Mouse (Mus musculus) midbrain, embryonic 16.5 days (tissue): Measurements from ENCODE around the gene AL607142.1. TPM values are rescaled to one million over a fixed set of nuclear protein-coding genes. Genes with fewer than 3 reads are reported as not detected.

Experiments
- ATAC-seq: fragments of 200-750 bp; cut with Nextera tagmentation; 2 replicates; pipeline ENCODE4 v1.8.0; 2017; ENCODE audit warnings: moderate TSS enrichment
- H3K27ac ChIP-seq: fragments of 300-500 bp; sonication (generic); 2 replicates; pipeline ENCODE4 v1.5.1; 2014; ENCODE audit warnings: mild to moderate bottlenecking, low read length, mixed read lengths
- H3K27me3 ChIP-seq: fragments of 300-500 bp; sonication (generic); 2 replicates; pipeline ENCODE4 v1.6.1; 2014; ENCODE audit warnings: low read depth, low read length, mixed read lengths; ENCODE audit not compliant: control insufficient read depth, insufficient read depth
- H3K36me3 ChIP-seq: fragments of 300-500 bp; sonication (generic); 2 replicates; pipeline ENCODE4 v1.6.1; 2014; ENCODE audit warnings: mild to moderate bottlenecking, low read length, moderate library complexity, mixed read lengths; ENCODE audit not compliant: control insufficient read depth, insufficient read depth
- H3K4me1 ChIP-seq: fragments of 300-500 bp; sonication (generic); 2 replicates; pipeline ENCODE4 v1.6.1; 2014; ENCODE audit warnings: mild to moderate bottlenecking, low read length, mixed read lengths; ENCODE audit not compliant: control insufficient read depth, insufficient read depth
- H3K4me2 ChIP-seq: fragments of 300-500 bp; sonication (generic); 2 replicates; pipeline ENCODE4 v1.6.1; 2014; ENCODE audit warnings: mild to moderate bottlenecking, low read length, mixed read lengths
- H3K4me3 ChIP-seq: fragments of 300-500 bp; sonication (generic); 2 replicates; pipeline ENCODE4 v1.5.1; 2014; ENCODE audit warnings: low read depth, mild to moderate bottlenecking, low read length, moderate library complexity, mixed read lengths
- H3K9ac ChIP-seq: fragments of 300-500 bp; sonication (generic); 2 replicates; pipeline ENCODE4 v1.6.1; 2014; ENCODE audit warnings: low read depth, low read length, mixed read lengths
- H3K9me3 ChIP-seq: fragments of 300-500 bp; sonication (generic); replicated peaks from 2 replicates; pipeline ENCODE4 v1.6.1; 2014; ENCODE audit warnings: mild to moderate bottlenecking, low read length, mixed read lengths; ENCODE audit not compliant: control insufficient read depth, poor library complexity, severe bottlenecking
- WGBS: fragments of 180-500 bp; shearing (Covaris S2); extraction: QIAGEN DNeasy Blood & Tissue Kit; methylation state at CpG from one replicate; pipeline ENCODE4 v1.1.7; 2014; 5-methylcytosine and 5-hydroxymethylcytosine counted together
- polyA plus RNA-seq: library from polyadenylated mRNA; unstranded; fragments of >200 nt; fragmentation: Nextera tagmentation; extraction: Ambion mirVana; gene quantifications from 2 replicates; pipeline ENCODE4 v1.2.1, GENCODE M21; 2015

The AL607142.1 gene
- polyA plus RNA-seq, 1 experiment from 2014 or later = not detected

DNA sequence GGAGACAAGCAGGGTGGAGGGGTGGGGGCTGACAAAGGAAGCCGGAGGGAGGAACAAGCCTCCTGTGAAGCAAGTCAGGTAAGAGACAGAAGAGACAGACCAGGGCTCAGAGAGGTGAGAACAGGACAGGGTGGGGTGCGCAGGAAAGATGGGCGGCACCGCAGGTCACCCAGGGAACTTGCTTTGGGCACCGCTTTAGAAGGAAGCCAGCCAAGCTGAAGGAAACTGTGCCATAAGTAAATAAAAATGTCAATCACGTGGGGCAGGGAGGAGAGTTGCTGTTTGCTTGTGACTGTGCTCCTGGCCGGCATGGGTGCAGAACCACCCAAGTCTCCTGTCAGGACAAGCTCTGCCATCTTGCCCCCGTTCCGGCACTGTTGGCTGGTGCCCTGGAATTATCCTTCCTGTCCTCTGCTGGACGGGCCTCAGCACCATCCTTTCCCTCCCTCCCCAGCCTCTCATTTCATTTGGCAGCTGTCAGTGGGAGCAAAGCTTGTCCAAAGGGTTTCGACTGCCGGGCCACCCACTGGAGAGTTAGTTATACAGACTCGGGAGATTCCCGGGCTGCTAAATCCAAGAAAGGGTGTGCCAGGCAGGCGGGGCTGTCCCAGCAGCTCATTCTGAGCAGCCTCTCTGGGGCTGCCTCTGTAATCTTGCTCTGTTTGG lies 7.2 kb downstream of the AL607142.1 start:
- WGBS = 56% methylated on average over 15 of the region's 15 CpGs
- ATAC-seq = no peak
- no peak overlapping the region for H3K27ac ChIP-seq
- H3K4me1 ChIP-seq = no peaks in the 10 kb centered on the region; the same call in 1 of the 2 replicates
- H3K27me3 ChIP-seq = no peaks in the 10 kb centered on the region
- H3K9me3 ChIP-seq = no peaks in the 10 kb centered on the region
- no peak overlapping the region for H3K4me3 ChIP-seq
- H3K9ac ChIP-seq = no peak overlapping the region
- H3K36me3 ChIP-seq = no peaks in the 10 kb centered on the region
- H3K4me2 ChIP-seq = no peak overlapping the region

DNA sequence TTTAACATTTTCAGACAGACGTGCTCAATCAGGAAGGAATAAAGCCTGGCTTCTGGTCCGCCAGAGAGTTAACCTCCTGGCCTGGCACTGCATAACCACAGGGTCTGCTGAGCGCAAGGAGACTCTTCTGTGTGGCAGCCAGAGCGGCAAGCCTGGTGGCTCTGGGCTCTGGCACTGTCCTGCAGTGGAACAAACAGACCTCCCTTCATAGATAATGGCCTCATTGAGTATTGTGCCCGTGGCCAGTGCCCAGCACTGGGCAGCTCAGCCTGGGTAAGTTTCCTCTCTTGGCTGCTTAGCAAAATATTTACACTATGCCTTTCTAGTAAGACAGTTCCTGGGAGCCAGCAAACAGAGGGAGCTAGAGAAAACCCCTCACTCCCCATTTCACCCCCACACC lies 9.3 kb downstream of the AL607142.1 start:
- Histone ChIP-seq H3K27ac (peak overlapping the region; percentile 53), H3K4me3 (no peak overlapping the region), H3K4me2 (no peak overlapping the region), H3K9ac (no peak overlapping the region), H3K4me1 (no peaks in the 10 kb centered on the region; the same call in 1 of the 2 replicates), H3K27me3 (no peaks in the 10 kb centered on the region), H3K9me3 (no peaks in the 10 kb centered on the region), H3K36me3 (no peaks in the 10 kb centered on the region)
- peak; percentile 76 for ATAC-seq
- 59% methylated on average over 5 of the region's 5 CpGs for WGBS

DNA sequence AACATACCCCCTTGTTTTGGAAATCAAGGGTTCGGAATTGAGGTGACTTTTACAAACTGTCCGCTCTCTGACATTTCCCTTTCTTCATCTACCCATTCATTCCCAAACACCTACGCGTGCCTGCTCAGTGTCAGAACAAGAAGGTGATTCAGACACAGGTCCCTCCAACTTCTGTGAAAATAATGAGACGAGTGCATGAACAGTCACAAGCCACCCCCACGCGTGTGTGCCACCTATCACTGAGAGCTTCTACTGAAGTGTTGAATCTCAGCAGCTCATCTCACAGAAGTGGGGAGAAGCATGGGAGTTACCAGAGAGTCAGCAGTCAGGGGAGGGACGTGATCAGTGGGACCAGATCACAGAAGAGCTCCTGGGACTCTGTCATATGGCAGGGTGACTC lies 12.5 kb downstream of the AL607142.1 start:
- Histone ChIP-seq H3K4me1 (no peaks in the 10 kb centered on the region; the same call in 1 of the 2 replicates), H3K9me3 (no peaks in the 10 kb centered on the region), H3K27ac (no peak overlapping the region), H3K4me2 (no peak overlapping the region), H3K9ac (no peak overlapping the region), H3K27me3 (no peaks in the 10 kb centered on the region), H3K4me3 (no peak overlapping the region), H3K36me3 (no peaks in the 10 kb centered on the region)
- no peak for ATAC-seq
- 83% methylated on average over 8 of the region's 8 CpGs for WGBS

DNA sequence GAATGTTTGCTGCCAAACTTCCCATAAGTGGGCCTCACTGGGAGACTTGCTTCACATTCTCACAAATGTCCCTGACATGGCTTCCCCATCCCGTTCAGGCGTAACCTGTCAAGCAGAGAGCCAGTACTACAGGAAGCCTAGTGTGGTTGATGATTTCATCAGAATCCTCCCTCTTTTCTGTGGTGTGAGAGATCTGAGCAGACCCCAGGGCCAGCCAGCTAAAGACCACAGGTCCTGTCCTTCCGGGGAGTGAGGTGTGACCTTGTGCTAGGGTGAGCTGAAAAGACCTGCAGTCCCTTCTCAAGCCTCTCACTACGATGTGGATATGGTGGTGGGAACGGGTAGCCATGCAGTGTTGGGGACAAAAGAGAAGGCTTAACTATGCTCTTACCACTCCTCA lies 17.7 kb downstream of the AL607142.1 start:
- Histone ChIP-seq H3K27ac (no peak overlapping the region), H3K4me2 (no peak overlapping the region), H3K9me3 (no peaks in the 10 kb centered on the region), H3K9ac (no peak overlapping the region), H3K4me1 (no peaks in the 10 kb centered on the region), H3K36me3 (no peaks in the 10 kb centered on the region), H3K4me3 (no peak overlapping the region), H3K27me3 (no peaks in the 10 kb centered on the region)
- ATAC-seq = no peak
- WGBS = 88% methylated on average over 5 of the region's 5 CpGs

DNA sequence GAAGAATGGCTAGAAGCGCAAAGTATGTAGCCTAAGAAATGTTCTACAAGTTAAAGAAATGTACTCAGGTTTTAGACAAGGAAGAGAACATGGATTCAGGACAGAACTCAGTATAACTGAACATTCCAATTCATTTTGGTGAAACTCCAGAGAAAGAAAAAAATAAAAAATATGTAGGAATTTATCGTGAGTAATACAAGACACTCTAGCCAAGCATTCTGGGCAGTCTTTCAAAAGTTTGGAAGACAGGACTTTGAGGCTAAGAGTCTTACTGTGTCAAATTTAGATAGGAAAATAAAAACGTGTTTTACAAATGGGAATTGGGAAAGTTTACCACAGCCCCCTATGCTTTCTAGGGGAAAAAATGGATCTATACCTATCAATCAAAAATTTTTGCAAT lies 18.9 kb downstream of the AL607142.1 start:
- WGBS = 90% methylated on average over 3 of the region's 3 CpGs
- H3K9ac ChIP-seq = no peak overlapping the region
- no peaks in the 10 kb centered on the region for H3K36me3 ChIP-seq
- no peaks in the 10 kb centered on the region for H3K4me1 ChIP-seq
- no peak overlapping the region for H3K4me3 ChIP-seq
- no peaks in the 10 kb centered on the region for H3K27me3 ChIP-seq
- no peak overlapping the region for H3K4me2 ChIP-seq
- H3K27ac ChIP-seq = no peak overlapping the region
- H3K9me3 ChIP-seq = no peaks in the 10 kb centered on the region
- ATAC-seq = no peak

DNA sequence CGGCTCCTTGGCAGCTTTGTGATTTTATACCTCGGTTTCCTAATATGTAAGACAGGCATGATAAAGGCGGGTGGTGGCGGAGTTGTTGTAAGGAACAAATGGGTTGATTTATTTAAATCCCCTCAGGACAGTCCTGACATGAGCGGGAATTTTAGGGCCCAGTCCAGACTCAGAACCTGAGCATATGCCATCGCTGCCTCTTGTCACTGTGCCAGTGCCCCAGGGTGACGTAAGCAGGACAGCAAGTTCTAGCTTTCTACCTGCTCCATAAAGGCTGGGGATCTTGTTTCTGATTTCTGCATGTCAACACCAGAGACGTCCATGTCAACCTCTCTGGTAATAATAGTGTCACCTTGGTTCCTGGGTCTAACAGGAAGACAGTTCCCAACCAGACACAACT lies 24.7 kb downstream of the AL607142.1 start:
- WGBS = 86% methylated on average over 8 of the region's 8 CpGs
- no peak overlapping the region for H3K4me2 ChIP-seq
- no peaks in the 10 kb centered on the region for H3K27me3 ChIP-seq
- no peaks in the 10 kb centered on the region for H3K9me3 ChIP-seq
- no peak overlapping the region for H3K9ac ChIP-seq
- H3K36me3 ChIP-seq = peaks cover under 1% of the 10 kb centered on the region; the same call in 1 of the 2 replicates
- no peaks in the 10 kb centered on the region for H3K4me1 ChIP-seq
- no peak overlapping the region for H3K4me3 ChIP-seq
- no peak for ATAC-seq
- H3K27ac ChIP-seq = no peak overlapping the region

DNA sequence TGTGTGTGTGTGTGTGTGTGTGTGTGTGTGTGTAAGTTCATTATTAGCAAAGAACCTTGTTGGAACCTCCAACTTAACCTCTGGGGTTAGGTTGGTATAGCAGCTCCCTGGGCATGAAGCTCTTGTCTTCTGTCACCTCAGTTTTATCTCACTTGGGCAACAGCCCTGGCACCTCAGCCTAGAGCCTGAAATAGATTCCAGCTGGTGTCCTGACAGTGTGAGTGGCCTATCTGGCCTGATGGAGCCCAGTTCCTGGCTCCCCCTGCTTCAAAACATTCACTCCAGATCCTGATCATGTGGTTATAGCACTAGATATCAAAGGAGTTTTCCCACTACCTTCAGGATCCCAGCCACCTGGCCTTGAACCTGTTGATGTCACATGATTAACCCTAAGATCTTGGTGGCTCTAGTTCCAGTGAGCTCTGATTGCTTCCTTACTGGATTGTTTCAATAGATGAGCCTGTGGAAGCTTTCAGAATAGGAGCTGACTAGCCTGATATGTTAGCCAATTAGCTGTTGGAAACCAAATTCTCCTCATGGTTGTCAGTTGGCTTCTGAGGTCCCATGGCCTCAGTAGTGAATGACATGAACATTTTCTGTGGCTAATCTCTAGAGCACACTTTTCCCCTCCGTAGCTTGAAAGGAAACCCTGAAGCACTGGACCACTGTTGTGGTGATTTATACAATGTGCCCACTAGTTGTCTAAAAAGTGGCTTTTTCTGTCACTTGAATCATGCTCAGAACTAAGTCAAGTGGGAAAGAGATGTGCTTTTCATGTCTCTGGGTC lies 27.4 kb downstream of the AL607142.1 start:
- 86% methylated on average over 1 of the region's 1 CpGs for WGBS
- Histone ChIP-seq H3K36me3 (peaks cover 16% of the 10 kb centered on the region), H3K9me3 (no peaks in the 10 kb centered on the region), H3K4me3 (no peak overlapping the region), H3K4me1 (no peaks in the 10 kb centered on the region), H3K4me2 (no peak overlapping the region), H3K27ac (no peak overlapping the region), H3K27me3 (no peaks in the 10 kb centered on the region), H3K9ac (no peak overlapping the region)
- ATAC-seq = no peak

DNA sequence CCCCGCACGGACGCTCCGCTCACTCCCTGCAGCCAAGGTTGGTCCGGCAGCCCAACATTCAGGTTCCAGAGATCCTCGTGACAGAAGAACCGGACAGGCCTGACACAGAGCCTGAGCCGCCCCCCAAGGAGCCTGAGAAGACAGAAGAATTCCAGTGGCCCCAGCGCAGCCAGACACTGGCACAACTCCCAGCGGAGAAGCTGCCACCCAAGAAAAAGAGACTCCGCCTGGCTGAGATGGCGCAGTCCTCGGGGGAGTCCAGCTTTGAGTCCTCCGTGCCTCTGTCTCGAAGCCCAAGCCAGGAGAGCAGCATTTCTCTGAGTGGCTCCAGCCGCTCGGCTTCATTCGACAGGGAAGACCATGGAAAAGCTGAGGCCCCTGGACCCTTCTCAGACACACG lies 32.1 kb downstream of the AL607142.1 start:
- Histone ChIP-seq H3K9ac (no peak overlapping the region), H3K36me3 (peaks cover 43% of the 10 kb centered on the region), H3K27me3 (no peaks in the 10 kb centered on the region), H3K9me3 (peaks cover 14% of the 10 kb centered on the region; the same call in 1 of the 2 replicates), H3K4me2 (no peak overlapping the region), H3K4me3 (no peak overlapping the region), H3K4me1 (no peaks in the 10 kb centered on the region), H3K27ac (no peak overlapping the region)
- no peak for ATAC-seq
- 88% methylated on average over 19 of the region's 19 CpGs for WGBS

DNA sequence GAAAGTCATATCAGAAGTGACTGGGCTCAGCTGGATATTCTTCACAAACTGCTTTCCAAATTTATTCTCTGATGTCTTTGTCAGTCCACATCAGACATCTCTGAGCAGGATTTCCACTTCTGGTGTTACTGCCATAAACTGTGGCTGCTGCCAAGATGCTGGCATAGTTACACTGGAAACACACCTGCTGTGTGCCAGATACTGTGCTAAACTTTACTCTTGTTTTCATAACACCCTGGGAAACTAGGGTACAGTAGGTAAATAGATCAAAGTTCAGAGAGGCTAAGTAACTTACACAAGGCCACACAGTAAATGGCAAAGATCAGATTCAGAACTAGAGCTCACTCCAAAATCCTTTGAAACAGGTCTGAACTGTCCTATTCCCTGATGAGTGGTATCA lies 36.4 kb downstream of the AL607142.1 start:
- no peak overlapping the region for H3K4me2 ChIP-seq
- no peaks in the 10 kb centered on the region for H3K27me3 ChIP-seq
- no peak overlapping the region for H3K27ac ChIP-seq
- ATAC-seq = no peak
- no peak overlapping the region for H3K9ac ChIP-seq
- peaks cover 34% of the 10 kb centered on the region for H3K36me3 ChIP-seq
- no peaks in the 10 kb centered on the region for H3K4me1 ChIP-seq
- no peak overlapping the region for H3K4me3 ChIP-seq
- peaks cover 14% of the 10 kb centered on the region; the same call in 1 of the 2 replicates for H3K9me3 ChIP-seq
